Mouse (Mus musculus): ENCODE results near the gene S1pr4. TPM values are rescaled to one million over a fixed set of nuclear protein-coding genes. Genes with fewer than 3 reads are reported as not detected.

The S1pr4 gene
- polyA plus RNA-seq, 1 experiment from 2014 or later: 0.49 TPM

- peaks cover 39% of the 10 kb centered on the region for H3K4me1 ChIP-seq
- H3K27ac ChIP-seq: no peak overlapping the region
- peaks cover 53% of the 10 kb centered on the region for H3K27me3 ChIP-seq
- 87% methylated on average over 16 of the region's 16 CpGs for WGBS
- H3K9me3 ChIP-seq: no peaks in the 10 kb centered on the region
- 0 out of 2 replicates have a peak overlapping the region, but pooled peaks have one; percentile 1 for H3K9ac ChIP-seq
- no peak overlapping the region for H3K4me3 ChIP-seq (replicated peaks)
- peaks cover 25% of the 10 kb centered on the region for H3K36me3 ChIP-seq (replicated peaks)
- H3K4me2 ChIP-seq: no peak overlapping the region
- ATAC-seq (ENCODE audit: low FRiP score): no peak
These were observed 32.2 kb downstream of the S1pr4 start for GRCm38 (mm10) chr10:81467670-81468235.

- H3K9ac ChIP-seq: no peak overlapping the region
- ATAC-seq (ENCODE audit: low FRiP score): no peak
- WGBS: 75% methylated on average over 14 of the region's 14 CpGs
- no peaks in the 10 kb centered on the region for H3K9me3 ChIP-seq
- H3K27ac ChIP-seq: no peak overlapping the region
- no peak overlapping the region for H3K4me3 ChIP-seq (replicated peaks)
- peaks cover 25% of the 10 kb centered on the region for H3K36me3 ChIP-seq (replicated peaks)
- no peak overlapping the region for H3K4me2 ChIP-seq
- H3K27me3 ChIP-seq: peaks cover 61% of the 10 kb centered on the region
- peaks cover 30% of the 10 kb centered on the region for H3K4me1 ChIP-seq
These were observed 33.1 kb downstream of the S1pr4 start for GRCm38 (mm10) chr10:81466881-81467280.

GRCm38 (mm10) chr10:81466066-81466465, 33.9 kb downstream of the S1pr4 start:
- H3K4me2 ChIP-seq: no peak overlapping the region
- 91% methylated on average over 2 of the region's 2 CpGs for WGBS
- no peak overlapping the region for H3K9ac ChIP-seq
- peaks cover 23% of the 10 kb centered on the region for H3K4me1 ChIP-seq
- H3K4me3 ChIP-seq (replicated peaks): no peak overlapping the region
- H3K27me3 ChIP-seq: peaks cover 70% of the 10 kb centered on the region
- peaks cover 25% of the 10 kb centered on the region for H3K36me3 ChIP-seq (replicated peaks)
- ATAC-seq (ENCODE audit: low FRiP score): no peak
- no peak overlapping the region for H3K27ac ChIP-seq
- H3K9me3 ChIP-seq: no peaks in the 10 kb centered on the region

GRCm38 (mm10) chr10:81465265-81465645, 34.7 kb downstream of the S1pr4 start:
- no peak overlapping the region for H3K4me3 ChIP-seq (replicated peaks)
- ATAC-seq (ENCODE audit: low FRiP score): 0 out of 2 replicates have a peak, but pooled peaks have one; percentile 2
- H3K27me3 ChIP-seq: peaks cover 72% of the 10 kb centered on the region

GRCm38 (mm10) chr10:81464405-81465264, 35.3 kb downstream of the S1pr4 start:
- Histone ChIP-seq H3K27ac (no peak overlapping the region), H3K4me3 (replicated peaks) (peak overlapping the region; percentile 37), H3K4me1 (peaks cover 16% of the 10 kb centered on the region), H3K4me2 (peak overlapping the region; percentile 57), H3K36me3 (replicated peaks) (peaks cover 21% of the 10 kb centered on the region), H3K9ac (peak overlapping the region; percentile 26), H3K27me3 (peaks cover 75% of the 10 kb centered on the region), H3K9me3 (no peaks in the 10 kb centered on the region)
- 3% methylated on average over 32 of the region's 33 CpGs for WGBS
- ATAC-seq (ENCODE audit: low FRiP score): peak; percentile 87

More at GRCm38 (mm10) chr10:81465265-81465645, 34.7 kb downstream of the S1pr4 start:
- H3K9me3 ChIP-seq: no peaks in the 10 kb centered on the region
- peaks cover 16% of the 10 kb centered on the region for H3K4me1 ChIP-seq
- no peak overlapping the region for H3K27ac ChIP-seq
- no peak overlapping the region for H3K9ac ChIP-seq
- H3K36me3 ChIP-seq (replicated peaks): peaks cover 25% of the 10 kb centered on the region
- no peak overlapping the region for H3K4me2 ChIP-seq
- WGBS: 4% methylated on average over 5 of the region's 5 CpGs

- Histone ChIP-seq H3K4me2 (no peak overlapping the region), H3K27ac (no peak overlapping the region), H3K4me1 (peaks cover 16% of the 10 kb centered on the region), H3K9me3 (no peaks in the 10 kb centered on the region), H3K36me3 (replicated peaks) (peaks cover 21% of the 10 kb centered on the region), H3K4me3 (replicated peaks) (no peak overlapping the region), H3K9ac (no peak overlapping the region), H3K27me3 (peaks cover 85% of the 10 kb centered on the region)
- no peak for ATAC-seq (ENCODE audit: low FRiP score)
- WGBS: 70% methylated on average over 4 of the region's 4 CpGs
These were observed 36.4 kb downstream of the S1pr4 start for GRCm38 (mm10) chr10:81463531-81463930.

- peaks cover 16% of the 10 kb centered on the region for H3K4me1 ChIP-seq
- no peak overlapping the region for H3K9ac ChIP-seq
- H3K4me2 ChIP-seq: no peak overlapping the region
- peaks cover 16% of the 10 kb centered on the region for H3K36me3 ChIP-seq (replicated peaks)
- H3K4me3 ChIP-seq (replicated peaks): no peak overlapping the region
- H3K9me3 ChIP-seq: no peaks in the 10 kb centered on the region
- H3K27me3 ChIP-seq: peaks cover 89% of the 10 kb centered on the region
- WGBS: 73% methylated on average over 7 of the region's 7 CpGs
- no peak overlapping the region for H3K27ac ChIP-seq
- ATAC-seq (ENCODE audit: low FRiP score): no peak
These were observed 37.0 kb downstream of the S1pr4 start for GRCm38 (mm10) chr10:81462917-81463316.

- Histone ChIP-seq H3K36me3 (replicated peaks) (peaks cover 11% of the 10 kb centered on the region), H3K4me1 (peaks cover 16% of the 10 kb centered on the region), H3K9ac (no peak overlapping the region), H3K4me2 (no peak overlapping the region), H3K9me3 (no peaks in the 10 kb centered on the region), H3K27me3 (peaks cover 94% of the 10 kb centered on the region), H3K27ac (no peak overlapping the region), H3K4me3 (replicated peaks) (no peak overlapping the region)
- no peak for ATAC-seq (ENCODE audit: low FRiP score)
- WGBS: 40% methylated on average over 7 of the region's 7 CpGs
These were observed 37.5 kb downstream of the S1pr4 start for GRCm38 (mm10) chr10:81462415-81462804.

GRCm38 (mm10) chr10:81461673-81462414, 38.1 kb downstream of the S1pr4 start:
- H3K36me3 ChIP-seq (replicated peaks): peaks cover 5% of the 10 kb centered on the region; the same call in 1 of the 2 replicates
- WGBS: 6% methylated on average over 16 of the region's 16 CpGs
- H3K9me3 ChIP-seq: no peaks in the 10 kb centered on the region
- peaks cover 16% of the 10 kb centered on the region for H3K4me1 ChIP-seq
- H3K27me3 ChIP-seq: peaks cover 96% of the 10 kb centered on the region
- no peak overlapping the region for H3K9ac ChIP-seq
- H3K27ac ChIP-seq: no peak overlapping the region
- no peak overlapping the region for H3K4me2 ChIP-seq
- no peak overlapping the region for H3K4me3 ChIP-seq (replicated peaks)
- ATAC-seq (ENCODE audit: low FRiP score): no peak

- Histone ChIP-seq H3K27ac (no peak overlapping the region), H3K9ac (no peak overlapping the region), H3K9me3 (no peaks in the 10 kb centered on the region), H3K4me1 (peaks cover 16% of the 10 kb centered on the region), H3K27me3 (peaks cover 97% of the 10 kb centered on the region), H3K36me3 (replicated peaks) (no peaks in the 10 kb centered on the region), H3K4me2 (no peak overlapping the region), H3K4me3 (replicated peaks) (no peak overlapping the region)
- WGBS: 35% methylated on average over 11 of the region's 11 CpGs
- no peak for ATAC-seq (ENCODE audit: low FRiP score)
These were observed 39.0 kb downstream of the S1pr4 start for GRCm38 (mm10) chr10:81460951-81461350.

GRCm38 (mm10) chr10:81460471-81460870, 39.5 kb downstream of the S1pr4 start:
- Histone ChIP-seq H3K9me3 (no peaks in the 10 kb centered on the region), H3K4me2 (no peak overlapping the region), H3K27me3 (peaks cover 97% of the 10 kb centered on the region), H3K4me3 (replicated peaks) (no peak overlapping the region), H3K4me1 (peaks cover 16% of the 10 kb centered on the region), H3K9ac (no peak overlapping the region), H3K27ac (no peak overlapping the region), H3K36me3 (replicated peaks) (no peaks in the 10 kb centered on the region)
- 35% methylated on average over 20 of the region's 20 CpGs for WGBS
- ATAC-seq (ENCODE audit: low FRiP score): no peak

- no peak overlapping the region for H3K4me3 ChIP-seq (replicated peaks)
- H3K4me1 ChIP-seq: peaks cover 5% of the 10 kb centered on the region; the same call in 1 of the 2 replicates
- H3K36me3 ChIP-seq (replicated peaks): no peaks in the 10 kb centered on the region
- no peak overlapping the region for H3K27ac ChIP-seq
- H3K9me3 ChIP-seq: no peaks in the 10 kb centered on the region
- H3K27me3 ChIP-seq: peaks cover 97% of the 10 kb centered on the region
- WGBS: 71% methylated on average over 21 of the region's 21 CpGs
- ATAC-seq (ENCODE audit: low FRiP score): no peak
- no peak overlapping the region for H3K9ac ChIP-seq
- no peak overlapping the region for H3K4me2 ChIP-seq
These were observed 40.5 kb downstream of the S1pr4 start for GRCm38 (mm10) chr10:81459399-81459798.

Measured in forebrain, embryonic 12.5 days (tissue).